12 mouse cellular contexts compared by ENCODE assay signal in genomic region chr12:100310471-100311392, GRCm38 (mm10).
DNase-seq lines count a peak whose midpoint lies in the region; ATAC-seq and TF ChIP-seq lines count a peak whose summit lies in the region.
"Had no signal": no experiment of that assay in that cellular context is flagged by ENCODE, and none has a peak within 500 bp of the region (broad histone marks: within the 10 kb centered on the region; RNA-seq: fewer than 3 reads in every experiment).

No protein-coding gene starts in this region.

- H3K4me3 ChIP-seq in intestine, postnatal 0 days (ENCODE audit: low read depth, low read length), result no peak overlapping the region
- H3K4me3 ChIP-seq in intestine, embryonic 15.5 days (replicated peaks), result no peak overlapping the region
- no peak overlapping the region for H3K4me3 ChIP-seq in forebrain, embryonic 15.5 days
- no peak overlapping the region for H3K4me3 ChIP-seq in midbrain, embryonic 15.5 days

- H3K27ac ChIP-seq in intestine, postnatal 0 days (ENCODE audit: low read depth, low read length), result no peak overlapping the region
- no peak overlapping the region for H3K27ac ChIP-seq in intestine, embryonic 15.5 days
- peak overlapping the region; percentile 41 for H3K27ac ChIP-seq in forebrain, embryonic 15.5 days (replicated peaks)
- H3K27ac ChIP-seq in midbrain, embryonic 15.5 days, result peak overlapping the region; percentile 45

- peak; percentile 24; the same call in 1 of the 2 replicates for TF ChIP-seq CTCF in intestine, postnatal 0 days (IDR thresholded peaks at IDR 0.05; ENCODE audit: low read depth)

- no peak for ATAC-seq in intestine, postnatal 0 days
- no peak for ATAC-seq in intestine, embryonic 15.5 days
- ATAC-seq in forebrain, embryonic 15.5 days (replicated peaks), result no peak
- no peak for ATAC-seq in midbrain, embryonic 15.5 days (replicated peaks)
- ATAC-seq: CD4-positive, CD25-positive, alpha-beta regulatory T cell, adult 4 months had no signal

- 72% methylated on average over 6 of the region's 6 CpGs for WGBS in intestine, postnatal 0 days
- WGBS in intestine, embryonic 15.5 days, result 63% methylated on average over 6 of the region's 6 CpGs
- 45% methylated on average over 6 of the region's 6 CpGs for WGBS in forebrain, embryonic 15.5 days
- WGBS in midbrain, embryonic 15.5 days, result 48% methylated on average over 6 of the region's 6 CpGs

- no peaks in the 10 kb centered on the region for H3K27me3 ChIP-seq in intestine, postnatal 0 days (replicated peaks; ENCODE audit: control insufficient read depth, insufficient read depth, low read length)
- H3K27me3 ChIP-seq in intestine, embryonic 15.5 days (replicated peaks), result no peaks in the 10 kb centered on the region
- no peaks in the 10 kb centered on the region for H3K27me3 ChIP-seq in forebrain, embryonic 15.5 days
- H3K27me3 ChIP-seq in midbrain, embryonic 15.5 days (replicated peaks), result no peaks in the 10 kb centered on the region

- no peak overlapping the region for H3K4me2 ChIP-seq in intestine, postnatal 0 days (replicated peaks; ENCODE audit: low read depth)
- H3K4me2 ChIP-seq in intestine, embryonic 15.5 days (replicated peaks), result no peak overlapping the region
- H3K4me2 ChIP-seq in forebrain, embryonic 15.5 days (replicated peaks), result no peak overlapping the region
- H3K4me2 ChIP-seq in midbrain, embryonic 15.5 days, result no peak overlapping the region
- H3K4me2 ChIP-seq: lung, embryonic 14.5 days had no signal

- H3K4me1 ChIP-seq in intestine, postnatal 0 days (replicated peaks; ENCODE audit: control insufficient read depth, insufficient read depth, low read length), result no peaks in the 10 kb centered on the region
- H3K4me1 ChIP-seq in intestine, embryonic 15.5 days (replicated peaks), result peaks cover 6% of the 10 kb centered on the region; the same call in 1 of the 2 replicates
- peaks cover 68% of the 10 kb centered on the region for H3K4me1 ChIP-seq in forebrain, embryonic 15.5 days
- peaks cover 74% of the 10 kb centered on the region for H3K4me1 ChIP-seq in midbrain, embryonic 15.5 days

- no peak overlapping the region for H3K9ac ChIP-seq in intestine, postnatal 0 days (ENCODE audit: low read depth, low read length)
- no peak overlapping the region for H3K9ac ChIP-seq in intestine, embryonic 15.5 days
- no peak overlapping the region for H3K9ac ChIP-seq in forebrain, embryonic 15.5 days (replicated peaks)
- H3K9ac ChIP-seq in midbrain, embryonic 15.5 days, result no peak overlapping the region
- H3K9ac ChIP-seq: lung, embryonic 14.5 days had no signal

- H3K9me3 ChIP-seq in intestine, postnatal 0 days (ENCODE audit: control insufficient read depth), result no peaks in the 10 kb centered on the region
- H3K9me3 ChIP-seq in intestine, embryonic 15.5 days, result no peaks in the 10 kb centered on the region
- H3K9me3 ChIP-seq in forebrain, embryonic 15.5 days, result no peaks in the 10 kb centered on the region
- no peaks in the 10 kb centered on the region for H3K9me3 ChIP-seq in midbrain, embryonic 15.5 days

- peaks cover 6% of the 10 kb centered on the region; the same call in 1 of the 2 replicates for H3K36me3 ChIP-seq in intestine, postnatal 0 days (ENCODE audit: control insufficient read depth, insufficient read depth)
- H3K36me3 ChIP-seq in intestine, embryonic 15.5 days, result no peaks in the 10 kb centered on the region
- H3K36me3 ChIP-seq in forebrain, embryonic 15.5 days, result no peaks in the 10 kb centered on the region
- H3K36me3 ChIP-seq in midbrain, embryonic 15.5 days (replicated peaks), result no peaks in the 10 kb centered on the region

- DNase-seq in cerebellum, adult 11-12 months, result peak; percentile 84
- no peak for DNase-seq in lung, postnatal 10 days
- no peak for DNase-seq in urinary bladder, adult 2 months (ENCODE audit: low spot score)
- DNase-seq in thymus, postnatal 25 days, result no peak
- DNase-seq: kidney, postnatal 14 days; lung, embryonic 14.5 days; thymus, adult 2 months had no signal

Comparison
In these comparisons a context has a peak if more than half of its experiments do, and no peak if none do; other contexts are left out.
1. H3K27ac ChIP-seq: peak in forebrain, embryonic 15.5 days (single experiment) and midbrain, embryonic 15.5 days (single experiment); none in intestine, postnatal 0 days (single experiment) and intestine, embryonic 15.5 days (single experiment).